Mouse (Mus musculus) liver, embryonic 14.5 days (tissue): ENCODE measurements around the gene Cep152. TPM values are rescaled to one million over a fixed set of nuclear protein-coding genes. Genes with fewer than 3 reads are reported as not detected.

ENCODE experiments used
- ATAC-seq: fragments of 200-750 bp; cut with Nextera tagmentation; 2 replicates; pipeline ENCODE4 v1.8.0; 2017; ENCODE audit warnings: moderate number of reproducible peaks, mild to moderate bottlenecking, moderate library complexity; ENCODE audit not compliant: insufficient read depth
- DNase-seq, 3 experiments: peaks; one replicate each; pipeline ENCODE4 v3.0.0-alpha.2; 2012 to 2013; ENCODE audit warnings: low read depth in 3 of 3, low spot score in 3 of 3
- H3K27ac ChIP-seq: fragments of 300-500 bp; sonication (generic); 2 replicates; pipeline ENCODE4 v1.5.1; 2014; ENCODE audit warnings: moderate library complexity, mild to moderate bottlenecking, control low read depth, inconsistent platforms
- H3K27me3 ChIP-seq: fragments of 300-500 bp; sonication (generic); 2 replicates; pipeline ENCODE4 v1.6.1; 2014; ENCODE audit warnings: mild to moderate bottlenecking, low read length, moderate library complexity; ENCODE audit not compliant: control insufficient read depth, insufficient read depth
- H3K36me3 ChIP-seq: fragments of 300-500 bp; sonication (generic); replicated peaks from 2 replicates; pipeline ENCODE4 v1.6.1; 2014; ENCODE audit warnings: low read depth; ENCODE audit not compliant: control insufficient read depth, insufficient read depth
- H3K4me1 ChIP-seq, 2 experiments: fragments of 200-500 bp in 1 of 2; fragments of 300-500 bp in 1 of 2; sonication (generic) in 1 of 2; replicated peaks; 2 replicates each; pipeline ENCODE4 v1.6.1; 2012 to 2014; ENCODE audit warnings: antibody characterized with exemption in 1 of 2, inconsistent platforms in 1 of 2, low read length in 1 of 2; ENCODE audit not compliant: control insufficient read depth in 2 of 2, insufficient read depth in 2 of 2
- H3K4me2 ChIP-seq: fragments of 300-500 bp; sonication (generic); 2 replicates; pipeline ENCODE4 v1.6.1; 2014; ENCODE audit warnings: low read depth, mild to moderate bottlenecking, control low read depth, moderate library complexity
- H3K4me3 ChIP-seq, 2 experiments: fragments of 200-500 bp in 1 of 2; fragments of 300-500 bp in 1 of 2; sonication (generic) in 1 of 2; 2 replicates each; pipeline ENCODE4 v1.5.1; 2012 to 2014; ENCODE audit warnings: low read depth in 2 of 2, low read length in 2 of 2, mild to moderate bottlenecking in 2 of 2, control low read depth in 1 of 2, inconsistent platforms in 1 of 2, moderate library complexity in 1 of 2; ENCODE audit not compliant: insufficient read depth in 1 of 2
- H3K9ac ChIP-seq: fragments of 300-500 bp; sonication (generic); replicated peaks from 2 replicates; pipeline ENCODE4 v1.6.1; 2014; ENCODE audit warnings: mild to moderate bottlenecking, control low read depth, moderate library complexity
- H3K9me3 ChIP-seq: fragments of 300-500 bp; sonication (generic); 2 replicates; pipeline ENCODE4 v1.6.1; 2016; ENCODE audit warnings: low read length, mixed read lengths; ENCODE audit not compliant: control insufficient read depth
- CTCF ChIP-seq: IDR thresholded peaks from 2 replicates; pipeline ENCODE4 v1.5.1; 2016; ENCODE audit warnings: antibody characterized with exemption, low read depth, control low read depth
- EP300 ChIP-seq: IDR thresholded peaks from 2 replicates; pipeline ENCODE4 v1.6.1; 2016; ENCODE audit warnings: antibody characterized with exemption, low read depth
- WGBS: fragments of 180-500 bp; shearing (Covaris S2); extraction: QIAGEN DNeasy Blood & Tissue Kit; methylation state at CpG from one replicate; pipeline ENCODE4 v1.1.7; 2014; ENCODE audit not compliant: insufficient replicate concordance; 5-methylcytosine and 5-hydroxymethylcytosine counted together
- polyA plus RNA-seq, 2 experiments: library from polyadenylated mRNA; depleted of rRNA in 1 of 2; stranded (reverse) in 1 of 2; unstranded in 1 of 2; fragments of >200 nt; fragmentation: Nextera tagmentation in 1 of 2; extraction: Ambion mirVana in 1 of 2; gene quantifications; 2 replicates each; pipeline versions ENCODE4 v1.2.1 to v1.2.3; 2012 to 2014

Gene Cep152
- polyA plus RNA-seq, 2 experiments = 4.1 to 4.2 TPM

- TF ChIP-seq EP300 (no peak), CTCF (no peak)
- Histone ChIP-seq H3K27ac (no peak overlapping the region), H3K4me1 (no peaks in the 10 kb centered on the region), H3K4me2 (no peak overlapping the region), H3K36me3 (no peaks in the 10 kb centered on the region), H3K9me3 (no peaks in the 10 kb centered on the region), H3K9ac (no peak overlapping the region), H3K27me3 (no peaks in the 10 kb centered on the region), H3K4me3 (no peak overlapping the region)
- WGBS = 68% methylated on average over 8 of the region's 8 CpGs
- DNase-seq (no peak), ATAC-seq (no peak)
These were observed 26.6 kb upstream of the Cep152 start for GRCm38 (mm10) chr2:125651563-125651962.

- no peak for DNase-seq
- no peaks in the 10 kb centered on the region for H3K27me3 ChIP-seq
These were observed 25.9 kb upstream of the Cep152 start for GRCm38 (mm10) chr2:125650742-125651352.

GRCm38 (mm10) chr2:125650038-125650437, 25.1 kb upstream of the Cep152 start:
- no peak overlapping the region for H3K4me3 ChIP-seq
- 72% methylated on average over 5 of the region's 5 CpGs for WGBS
- ATAC-seq = no peak

More at GRCm38 (mm10) chr2:125650742-125651352, 25.9 kb upstream of the Cep152 start:
- 79% methylated on average over 14 of the region's 14 CpGs for WGBS
- Histone ChIP-seq H3K9me3 (no peaks in the 10 kb centered on the region), H3K4me2 (no peak overlapping the region), H3K4me3 (no peak overlapping the region), H3K27ac (no peak overlapping the region), H3K36me3 (no peaks in the 10 kb centered on the region), H3K9ac (no peak overlapping the region), H3K4me1 (no peaks in the 10 kb centered on the region)
- no peak for ATAC-seq
- TF ChIP-seq CTCF = no peak
- TF ChIP-seq EP300 = no peak

GRCm38 (mm10) chr2:125644912-125645311, 20.0 kb upstream of the Cep152 start:
- H3K9ac ChIP-seq = no peak overlapping the region
- H3K36me3 ChIP-seq = no peaks in the 10 kb centered on the region
- DNase-seq = no peak
- TF ChIP-seq EP300 (no peak), CTCF (no peak)
- H3K27me3 ChIP-seq = no peaks in the 10 kb centered on the region
- WGBS = 79% methylated on average over 6 of the region's 6 CpGs
- no peaks in the 10 kb centered on the region for H3K9me3 ChIP-seq
- ATAC-seq = no peak
- H3K4me1 ChIP-seq = no peaks in the 10 kb centered on the region
- H3K4me2 ChIP-seq = no peak overlapping the region
- no peak overlapping the region for H3K4me3 ChIP-seq
- H3K27ac ChIP-seq = no peak overlapping the region

More at GRCm38 (mm10) chr2:125650038-125650437, 25.1 kb upstream of the Cep152 start:
- no peaks in the 10 kb centered on the region for H3K27me3 ChIP-seq
- H3K36me3 ChIP-seq = no peaks in the 10 kb centered on the region
- H3K4me1 ChIP-seq = no peaks in the 10 kb centered on the region
- no peaks in the 10 kb centered on the region for H3K9me3 ChIP-seq
- DNase-seq = no peak
- no peak overlapping the region for H3K4me2 ChIP-seq
- TF ChIP-seq CTCF = no peak
- TF ChIP-seq EP300 = no peak
- H3K9ac ChIP-seq = no peak overlapping the region
- no peak overlapping the region for H3K27ac ChIP-seq

GRCm38 (mm10) chr2:125637331-125637730, 12.4 kb upstream of the Cep152 start:
- no peak overlapping the region for H3K4me2 ChIP-seq
- no peaks in the 10 kb centered on the region for H3K4me1 ChIP-seq
- no peaks in the 10 kb centered on the region for H3K27me3 ChIP-seq
- TF ChIP-seq CTCF = no peak
- no peak for TF ChIP-seq EP300
- 65% methylated on average over 7 of the region's 7 CpGs for WGBS
- ATAC-seq (no peak), DNase-seq (no peak)
- H3K36me3 ChIP-seq = no peaks in the 10 kb centered on the region
- no peak overlapping the region for H3K27ac ChIP-seq
- no peaks in the 10 kb centered on the region for H3K9me3 ChIP-seq
- H3K9ac ChIP-seq = no peak overlapping the region
- no peak overlapping the region for H3K4me3 ChIP-seq
